Mouse (Mus musculus) midbrain, postnatal 0 days (tissue): ENCODE measurements around the gene Atf3. TPM values are rescaled to one million over a fixed set of nuclear protein-coding genes. Genes with fewer than 3 reads are reported as not detected.

Experiments
- ATAC-seq: fragments of 200-750 bp; cut with Nextera tagmentation; 2 replicates; pipeline ENCODE4 v1.8.0; 2017; ENCODE audit warnings: moderate number of reproducible peaks, mild to moderate bottlenecking, moderate TSS enrichment, moderate library complexity; ENCODE audit not compliant: low FRiP score
- DNase-seq: peaks from one replicate; pipeline ENCODE4 v3.0.0-alpha.2; 2015; ENCODE audit warnings: low spot score
- H3K27ac ChIP-seq: fragments of 300-500 bp; sonication (generic); 2 replicates; pipeline ENCODE4 v1.5.1; 2014; ENCODE audit warnings: low read depth, mild to moderate bottlenecking, low read length, mixed read lengths
- H3K27me3 ChIP-seq: fragments of 300-500 bp; sonication (generic); 2 replicates; pipeline ENCODE4 v1.6.1; 2014; ENCODE audit warnings: low read length, control low read depth, mixed read lengths; ENCODE audit not compliant: insufficient read depth
- H3K36me3 ChIP-seq: fragments of 300-500 bp; sonication (generic); 2 replicates; pipeline ENCODE4 v1.6.1; 2014; ENCODE audit warnings: low read length, control low read depth, mixed read lengths; ENCODE audit not compliant: insufficient read depth
- H3K4me1 ChIP-seq: fragments of 300-500 bp; sonication (generic); 2 replicates; pipeline ENCODE4 v1.6.1; 2014; ENCODE audit warnings: mild to moderate bottlenecking, control low read depth, antibody characterized with exemption, low read length, mixed read lengths; ENCODE audit not compliant: insufficient read depth
- H3K4me2 ChIP-seq: fragments of 300-500 bp; sonication (generic); 2 replicates; pipeline ENCODE4 v1.6.1; 2014; ENCODE audit warnings: low read depth, mild to moderate bottlenecking, low read length, mixed read lengths; ENCODE audit not compliant: poor library complexity, severe bottlenecking
- H3K4me3 ChIP-seq: fragments of 300-500 bp; sonication (generic); 2 replicates; pipeline ENCODE4 v1.5.1; 2014; ENCODE audit warnings: low read depth, mild to moderate bottlenecking, low read length, moderate library complexity
- H3K9ac ChIP-seq: fragments of 300-500 bp; sonication (generic); replicated peaks from 2 replicates; pipeline ENCODE4 v1.6.1; 2014; ENCODE audit warnings: mild to moderate bottlenecking, low read length, moderate library complexity, mixed read lengths; ENCODE audit not compliant: poor library complexity, severe bottlenecking
- H3K9me3 ChIP-seq: fragments of 300-500 bp; sonication (generic); 2 replicates; pipeline ENCODE4 v1.6.1; 2016; ENCODE audit warnings: low read length, control low read depth
- CTCF ChIP-seq: IDR thresholded peaks from 2 replicates; pipeline ENCODE4 v1.5.1; 2016; ENCODE audit warnings: antibody characterized with exemption, mild to moderate bottlenecking
- WGBS: fragments of 180-500 bp; shearing (Covaris S2); extraction: QIAGEN DNeasy Blood & Tissue Kit; methylation state at CpG from one replicate; pipeline ENCODE4 v1.1.7; 2014; 5-methylcytosine and 5-hydroxymethylcytosine counted together
- polyA plus RNA-seq: library from polyadenylated mRNA; unstranded; fragments of >200 nt; fragmentation: Nextera tagmentation; extraction: Ambion mirVana; gene quantifications from 2 replicates; pipeline ENCODE4 v1.2.1, GENCODE M21; 2015
- total RNA-seq: library from RNA; depleted of rRNA; stranded (reverse); fragments of >200 nt; gene quantifications from 2 replicates; pipeline ENCODE4 v1.2.3, GENCODE M21; 2014

The Atf3 gene
- total and polyA plus RNA-seq, 2 experiments from 2014 or later, result 1.3 to 3.5 TPM

DNA sequence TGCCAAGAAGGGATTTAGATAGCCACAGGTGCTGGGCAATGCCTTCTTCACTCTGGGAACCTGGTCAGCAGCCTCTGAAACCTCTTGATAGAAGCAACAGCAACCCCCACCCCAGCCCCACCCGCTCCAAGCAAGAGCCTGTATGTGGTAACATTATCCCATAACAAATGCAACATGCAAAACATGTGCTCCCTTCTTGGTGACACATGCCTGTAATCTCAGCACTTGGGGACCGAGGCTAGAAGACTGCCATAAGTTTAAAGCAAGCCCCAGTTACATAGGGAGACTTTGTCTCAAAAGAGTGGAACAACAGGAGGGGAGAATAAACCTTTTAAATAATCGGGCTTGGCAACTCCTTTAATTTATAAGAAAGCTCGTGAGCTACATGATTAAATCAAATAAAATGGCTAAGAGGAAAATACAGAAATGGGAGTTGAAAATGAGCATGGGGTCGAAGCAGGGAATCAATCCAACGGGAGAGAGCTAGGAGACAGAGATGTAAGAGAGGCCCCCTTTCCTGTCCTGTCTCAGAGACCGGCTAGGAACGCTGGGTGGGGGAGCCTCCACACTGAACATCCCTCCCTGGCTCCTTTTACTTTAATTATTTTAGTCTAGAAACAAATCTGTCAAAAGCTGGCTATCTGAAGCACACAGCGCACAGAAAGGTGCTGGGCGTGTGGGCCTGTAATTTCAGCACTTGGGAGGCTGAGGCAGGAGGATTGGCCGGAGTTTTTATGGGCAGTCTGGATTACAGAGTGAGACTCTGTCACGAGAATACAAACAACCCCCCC is 36.2 kb downstream of the Atf3 start:
- H3K4me3 ChIP-seq, result no peak overlapping the region
- H3K9me3 ChIP-seq, result no peaks in the 10 kb centered on the region
- WGBS, result 44% methylated on average over 12 of the region's 12 CpGs
- H3K9ac ChIP-seq, result no peak overlapping the region
- peaks cover 47% of the 10 kb centered on the region for H3K27me3 ChIP-seq
- TF ChIP-seq CTCF, result no peak
- peak overlapping the region; percentile 97; the same call in 1 of the 2 replicates for H3K4me2 ChIP-seq
- ATAC-seq (no peak), DNase-seq (no peak)
- H3K36me3 ChIP-seq, result no peaks in the 10 kb centered on the region
- H3K4me1 ChIP-seq, result peaks cover 6% of the 10 kb centered on the region; the same call in 1 of the 2 replicates
- H3K27ac ChIP-seq, result no peak overlapping the region

DNA sequence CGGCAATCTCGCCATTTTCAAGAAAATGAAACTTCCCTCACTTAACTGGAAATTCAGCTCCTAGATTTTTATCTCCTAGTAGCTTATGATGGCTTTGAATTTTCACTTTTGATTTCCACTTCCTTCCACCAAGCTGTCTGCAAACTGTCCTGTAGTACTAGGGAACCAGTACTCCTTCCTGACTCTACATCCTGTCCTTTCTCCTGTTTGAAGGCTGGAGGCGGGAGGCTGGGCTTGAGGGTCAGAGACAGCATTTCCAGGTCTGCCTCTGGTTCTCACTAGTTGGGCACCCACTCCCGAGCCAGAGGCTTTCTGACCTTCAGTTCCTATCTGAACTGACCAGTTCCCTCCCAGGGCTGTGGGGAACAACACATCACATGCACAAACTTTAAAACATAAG is 37.4 kb downstream of the Atf3 start:
- Histone ChIP-seq H3K9me3 (no peaks in the 10 kb centered on the region), H3K4me1 (peaks cover 6% of the 10 kb centered on the region; the same call in 1 of the 2 replicates), H3K9ac (no peak overlapping the region), H3K27ac (no peak overlapping the region), H3K4me3 (no peak overlapping the region), H3K4me2 (no peak overlapping the region), H3K27me3 (peaks cover 36% of the 10 kb centered on the region), H3K36me3 (no peaks in the 10 kb centered on the region)
- whole genome bisulfite sequencing, result 77% methylated on average over 4 of the region's 4 CpGs
- DNase-seq (no peak), ATAC-seq (no peak)
- no peak for TF ChIP-seq CTCF

DNA sequence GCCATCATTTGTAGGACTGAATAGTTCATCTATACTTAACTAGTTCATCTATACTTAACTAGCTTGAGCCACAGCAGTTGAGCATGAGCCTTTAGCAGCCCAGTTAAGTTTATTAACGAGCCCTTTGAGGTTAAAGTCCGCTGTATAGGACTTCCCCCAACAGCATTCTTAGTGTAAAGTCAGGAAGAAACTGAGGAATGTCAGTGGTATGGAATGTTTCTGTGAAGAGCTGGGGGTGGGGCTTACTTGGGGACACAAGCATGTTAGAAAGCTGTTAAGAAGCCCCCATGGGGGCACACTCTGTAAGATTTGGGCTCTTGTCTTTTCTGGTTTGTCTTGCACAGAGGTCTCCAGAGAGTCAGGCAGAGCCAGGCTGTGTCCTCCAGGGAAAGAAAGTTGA is 38.0 kb downstream of the Atf3 start:
- no peak for DNase-seq
- no peak for ATAC-seq
- peaks cover 32% of the 10 kb centered on the region for H3K27me3 ChIP-seq

DNA sequence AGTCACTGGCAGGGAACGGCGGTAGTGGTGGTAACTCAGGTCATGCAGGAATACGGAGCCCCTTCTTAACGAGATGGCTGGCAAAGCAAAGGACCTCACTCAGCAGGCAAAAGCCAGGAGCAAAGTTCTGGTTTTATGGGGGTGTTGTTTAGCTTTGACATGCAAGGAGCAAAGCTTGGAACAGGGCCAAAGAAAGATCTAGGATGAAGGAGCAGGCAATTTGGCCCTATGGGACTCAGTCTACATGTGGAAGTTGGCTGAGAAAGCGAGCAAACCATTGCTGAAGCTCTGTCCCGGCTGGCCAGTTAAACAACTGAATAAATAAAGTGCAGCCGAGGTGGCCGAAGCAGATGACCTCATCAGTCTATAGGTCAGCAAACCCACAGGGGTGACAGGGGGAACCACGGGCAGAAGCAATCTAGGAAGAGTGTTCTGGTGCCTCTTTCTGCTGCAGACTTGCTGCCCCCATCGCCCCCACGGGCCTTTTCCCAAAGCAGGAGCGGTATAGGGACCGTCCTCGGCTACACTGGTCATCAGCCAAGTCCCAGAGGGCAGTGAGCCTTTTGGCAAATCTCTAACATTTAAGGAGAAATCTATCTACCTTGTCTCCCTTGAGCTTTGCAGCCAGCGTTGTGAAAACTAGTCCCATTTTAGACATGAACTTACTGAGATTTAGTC is 39.2 kb downstream of the Atf3 start:
- WGBS, result 50% methylated on average over 15 of the region's 15 CpGs
- DNase-seq (no peak), ATAC-seq (no peak)
- TF ChIP-seq CTCF, result no peak
- Histone ChIP-seq H3K4me1 (peaks cover under 1% of the 10 kb centered on the region; the same call in 1 of the 2 replicates), H3K4me3 (no peak overlapping the region), H3K27ac (no peak overlapping the region), H3K27me3 (peaks cover 23% of the 10 kb centered on the region), H3K36me3 (no peaks in the 10 kb centered on the region), H3K9ac (no peak overlapping the region), H3K9me3 (no peaks in the 10 kb centered on the region), H3K4me2 (no peak overlapping the region)

More for the DNA sequence above, 38.0 kb downstream of the Atf3 start:
- Histone ChIP-seq H3K36me3 (no peaks in the 10 kb centered on the region), H3K27ac (no peak overlapping the region), H3K4me1 (peaks cover 6% of the 10 kb centered on the region; the same call in 1 of the 2 replicates), H3K9ac (no peak overlapping the region), H3K4me3 (no peak overlapping the region), H3K4me2 (no peak overlapping the region), H3K9me3 (no peaks in the 10 kb centered on the region)
- TF ChIP-seq CTCF, result no peak
- 63% methylated on average over 2 of the region's 2 CpGs for WGBS

DNA sequence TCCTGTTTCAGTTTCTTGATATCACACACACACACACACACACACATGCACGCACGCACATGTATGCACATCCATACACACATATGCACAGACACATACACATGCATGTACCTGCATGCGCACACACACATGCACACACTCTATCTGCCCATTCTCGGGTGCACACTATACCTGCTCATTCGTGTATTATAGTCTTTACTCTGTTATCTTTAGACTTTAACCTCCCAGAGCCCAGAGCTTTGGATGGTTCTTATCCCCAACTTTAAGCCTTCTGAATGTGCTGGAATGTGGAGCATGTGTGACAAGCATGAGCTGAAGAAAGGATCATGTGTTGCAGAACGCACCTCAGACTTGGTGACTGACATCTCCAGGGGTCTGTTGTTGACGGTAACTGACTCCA is 41.0 kb downstream of the Atf3 start:
- ATAC-seq (no peak), DNase-seq (no peak)
- H3K9ac ChIP-seq, result no peak overlapping the region
- no peak for TF ChIP-seq CTCF
- no peaks in the 10 kb centered on the region for H3K9me3 ChIP-seq
- no peak overlapping the region for H3K4me3 ChIP-seq
- H3K4me2 ChIP-seq, result no peak overlapping the region
- H3K4me1 ChIP-seq, result no peaks in the 10 kb centered on the region
- H3K36me3 ChIP-seq, result no peaks in the 10 kb centered on the region
- 79% methylated on average over 7 of the region's 7 CpGs for WGBS
- peaks cover 8% of the 10 kb centered on the region for H3K27me3 ChIP-seq
- no peak overlapping the region for H3K27ac ChIP-seq

DNA sequence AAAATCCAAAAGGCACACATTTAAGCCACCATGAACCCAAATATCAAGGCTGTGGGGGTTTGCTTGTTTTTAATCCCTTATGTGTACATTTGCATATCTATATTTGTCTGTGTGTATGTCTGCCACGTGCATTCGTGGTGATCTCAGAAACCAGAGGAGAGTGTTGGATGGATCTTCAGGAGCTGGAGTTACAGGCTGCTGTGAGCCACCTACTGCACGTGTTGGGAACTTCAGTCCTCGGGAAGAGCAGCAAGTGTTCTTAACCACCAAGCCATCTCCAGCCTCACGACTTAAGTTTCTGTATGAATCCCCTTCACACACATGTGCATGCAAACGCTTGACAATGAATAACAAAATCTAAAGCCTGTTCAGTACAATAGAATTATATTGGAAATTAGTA is 45.4 kb downstream of the Atf3 start:
- H3K27me3 ChIP-seq, result no peaks in the 10 kb centered on the region
- DNase-seq (peak; percentile 67), ATAC-seq (peak; percentile 62; the same call in 1 of the 2 replicates)
- no peaks in the 10 kb centered on the region for H3K36me3 ChIP-seq
- no peaks in the 10 kb centered on the region for H3K9me3 ChIP-seq
- no peak overlapping the region for H3K4me2 ChIP-seq
- no peaks in the 10 kb centered on the region for H3K4me1 ChIP-seq
- no peak overlapping the region for H3K9ac ChIP-seq
- no peak overlapping the region for H3K4me3 ChIP-seq
- peak; percentile 82 for TF ChIP-seq CTCF
- 16% methylated on average over 6 of the region's 6 CpGs for WGBS
- no peak overlapping the region for H3K27ac ChIP-seq
